Mouse (Mus musculus): ENCODE results near the gene Arsb.

DNA sequence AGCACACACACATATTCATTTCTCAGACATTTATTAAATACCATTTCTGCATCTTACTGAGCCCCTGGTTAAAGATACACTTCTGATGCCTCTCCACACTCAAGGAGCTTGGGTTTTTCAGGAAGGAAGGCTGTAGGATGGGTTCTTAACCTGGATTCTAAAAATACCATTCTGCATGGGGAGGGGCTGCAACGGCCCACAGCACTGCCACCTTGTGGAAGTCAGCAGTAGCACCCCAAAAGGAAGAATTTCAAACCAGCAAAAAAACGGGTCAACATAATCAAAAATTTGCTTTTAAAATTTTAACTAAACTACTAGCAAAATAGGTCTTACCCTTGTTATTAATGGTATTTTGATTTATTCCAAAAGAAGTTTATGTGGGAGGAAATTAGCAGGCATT is 47.2 kb upstream of the Arsb start:
- TF ChIP-seq CTCF (IDR thresholded peaks at IDR 0.05; ENCODE audit: borderline replicate concordance, insufficient read depth, low read depth, low read length): peak; percentile 71
- TF ChIP-seq POLR2A (IDR thresholded peaks at IDR 0.05; ENCODE audit: borderline replicate concordance, insufficient read depth, low read length): no peak

All from cerebellum, adult 2 months (tissue).